Mouse (Mus musculus) skeletal muscle tissue, adult 2 months (tissue): ENCODE measurements around the gene Vmn2r-ps159.
"Not testable (repeated sequence)": the region's sequence is repeated elsewhere in the genome, so short reads cannot be mapped to it uniquely, and the experiment has no call there.

ENCODE experiments used
- DNase-seq: peaks from one replicate; pipeline ENCODE4 v3.0.0-alpha.2; 2012; ENCODE audit warnings: low read depth, low spot score

Gene Vmn2r-ps159

GRCm38 (mm10) chr4:156330803-156331202 is at the start of gene Vmn2r-ps159:
TSS of gene Vmn2r-ps159 (plus strand) at chr4:156331103.
- not testable (repeated sequence) for DNase-seq

- DNase-seq, result not testable (repeated sequence)
Observed at GRCm38 (mm10) chr4:156341601-156342504, 10.9 kb downstream of the Vmn2r-ps159 start.

GRCm38 (mm10) chr4:156342569-156343325 is 11.8 kb downstream of the Vmn2r-ps159 start:
- DNase-seq, result peak; percentile 45

GRCm38 (mm10) chr4:156343332-156343731 is 12.4 kb downstream of the Vmn2r-ps159 start:
- DNase-seq, result no peak

- DNase-seq, result not testable (repeated sequence)
Observed at GRCm38 (mm10) chr4:156356756-156357437, 26.0 kb downstream of the Vmn2r-ps159 start.
